Mouse (Mus musculus) erythroblast, embryonic 14.5 days (primary cell): ENCODE measurements around the gene Pgp.

Experiments used
- GATA1 ChIP-seq: IDR thresholded peaks from 2 replicates; pipeline ENCODE4 v1.6.1; 2012; ENCODE audit warnings: low read length, inconsistent platforms, mixed read lengths
- TAL1 ChIP-seq: IDR thresholded peaks from 3 replicates; pipeline ENCODE4 v1.6.1; 2012; ENCODE audit warnings: low read length, inconsistent platforms, mixed read lengths

DNA sequence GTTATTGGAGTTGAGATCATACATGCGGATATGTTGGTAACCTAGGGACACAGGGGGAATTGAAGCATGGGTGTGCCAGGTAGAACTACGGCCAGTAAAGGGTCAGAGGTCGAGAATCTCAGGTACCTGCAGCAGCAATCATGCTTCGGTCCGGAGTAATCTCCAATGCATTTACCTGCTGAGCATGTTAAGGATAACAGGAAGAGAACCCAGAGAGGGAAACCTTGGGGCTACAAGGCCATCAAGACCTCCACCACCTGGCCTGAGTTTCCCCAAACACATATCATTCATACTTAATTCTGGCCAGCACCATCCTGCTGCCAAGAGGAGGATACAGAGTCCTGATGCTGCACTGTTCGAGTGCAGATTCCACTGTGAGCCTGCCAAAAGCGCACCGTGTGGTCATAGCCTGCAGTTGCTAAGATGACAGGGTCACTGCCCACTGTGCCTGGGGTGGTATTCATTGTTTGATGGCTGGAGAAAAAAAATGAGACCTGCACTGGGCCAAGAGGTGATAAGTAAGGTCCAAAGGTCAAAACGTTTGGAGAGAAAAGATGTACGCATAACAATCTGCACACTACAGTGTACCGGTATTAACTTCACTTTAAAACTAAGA is 7.9 kb downstream of the Pgp start:
- no peak for TF ChIP-seq GATA1
- TF ChIP-seq TAL1 = no peak
